Mouse (Mus musculus) liver, embryonic 14.5 days (tissue): ENCODE measurements at regions not wholly inside any gene's neighbourhood (a gene's known extent, or its start where the extent isn't known, plus 50 kb on each side); places are given as distances from the start of the nearest gene placed in this dataset.

ENCODE experiments used
- ATAC-seq: fragments of 200-750 bp; cut with Nextera tagmentation; 2 replicates; pipeline ENCODE4 v1.8.0; 2017; ENCODE audit warnings: moderate number of reproducible peaks, mild to moderate bottlenecking, moderate library complexity; ENCODE audit not compliant: insufficient read depth
- DNase-seq, 3 experiments: peaks; one replicate each; pipeline ENCODE4 v3.0.0-alpha.2; 2012 to 2013; ENCODE audit warnings: low read depth in 3 of 3, low spot score in 3 of 3
- H3K27ac ChIP-seq: fragments of 300-500 bp; sonication (generic); 2 replicates; pipeline ENCODE4 v1.5.1; 2014; ENCODE audit warnings: moderate library complexity, mild to moderate bottlenecking, control low read depth, inconsistent platforms
- H3K27me3 ChIP-seq: fragments of 300-500 bp; sonication (generic); 2 replicates; pipeline ENCODE4 v1.6.1; 2014; ENCODE audit warnings: mild to moderate bottlenecking, low read length, moderate library complexity; ENCODE audit not compliant: control insufficient read depth, insufficient read depth
- H3K36me3 ChIP-seq: fragments of 300-500 bp; sonication (generic); replicated peaks from 2 replicates; pipeline ENCODE4 v1.6.1; 2014; ENCODE audit warnings: low read depth; ENCODE audit not compliant: control insufficient read depth, insufficient read depth
- H3K4me1 ChIP-seq, 2 experiments: fragments of 200-500 bp in 1 of 2; fragments of 300-500 bp in 1 of 2; sonication (generic) in 1 of 2; replicated peaks; 2 replicates each; pipeline ENCODE4 v1.6.1; 2012 to 2014; ENCODE audit warnings: antibody characterized with exemption in 1 of 2, inconsistent platforms in 1 of 2, low read length in 1 of 2; ENCODE audit not compliant: control insufficient read depth in 2 of 2, insufficient read depth in 2 of 2
- H3K4me2 ChIP-seq: fragments of 300-500 bp; sonication (generic); 2 replicates; pipeline ENCODE4 v1.6.1; 2014; ENCODE audit warnings: low read depth, mild to moderate bottlenecking, control low read depth, moderate library complexity
- H3K4me3 ChIP-seq, 2 experiments: fragments of 200-500 bp in 1 of 2; fragments of 300-500 bp in 1 of 2; sonication (generic) in 1 of 2; 2 replicates each; pipeline ENCODE4 v1.5.1; 2012 to 2014; ENCODE audit warnings: low read depth in 2 of 2, low read length in 2 of 2, mild to moderate bottlenecking in 2 of 2, control low read depth in 1 of 2, inconsistent platforms in 1 of 2, moderate library complexity in 1 of 2; ENCODE audit not compliant: insufficient read depth in 1 of 2
- H3K9ac ChIP-seq: fragments of 300-500 bp; sonication (generic); replicated peaks from 2 replicates; pipeline ENCODE4 v1.6.1; 2014; ENCODE audit warnings: mild to moderate bottlenecking, control low read depth, moderate library complexity
- H3K9me3 ChIP-seq: fragments of 300-500 bp; sonication (generic); 2 replicates; pipeline ENCODE4 v1.6.1; 2016; ENCODE audit warnings: low read length, mixed read lengths; ENCODE audit not compliant: control insufficient read depth
- CTCF ChIP-seq: IDR thresholded peaks from 2 replicates; pipeline ENCODE4 v1.5.1; 2016; ENCODE audit warnings: antibody characterized with exemption, low read depth, control low read depth
- EP300 ChIP-seq: IDR thresholded peaks from 2 replicates; pipeline ENCODE4 v1.6.1; 2016; ENCODE audit warnings: antibody characterized with exemption, low read depth
- WGBS: fragments of 180-500 bp; shearing (Covaris S2); extraction: QIAGEN DNeasy Blood & Tissue Kit; methylation state at CpG from one replicate; pipeline ENCODE4 v1.1.7; 2014; ENCODE audit not compliant: insufficient replicate concordance; 5-methylcytosine and 5-hydroxymethylcytosine counted together

- Histone ChIP-seq H3K4me1 (no peaks in the 10 kb centered on the region; a peak in 1 of 4 replicates), H3K36me3 (no peaks in the 10 kb centered on the region), H3K4me3 (no peak overlapping the region), H3K9me3 (no peaks in the 10 kb centered on the region), H3K27me3 (peaks cover 3% of the 10 kb centered on the region), H3K4me2 (no peak overlapping the region), H3K9ac (no peak overlapping the region), H3K27ac (no peak overlapping the region)
- DNase-seq = no peak
- WGBS = 21% methylated on average over 12 of the region's 12 CpGs
- no peak for ATAC-seq
- TF ChIP-seq CTCF (no peak), EP300 (no peak)
Measured at GRCm38 (mm10) chr7:37336171-37336850, 437.1 kb downstream of the Zfp536 start.

- ATAC-seq (no peak), DNase-seq (no peak)
- WGBS = 18% methylated on average over 28 of the region's 28 CpGs
- TF ChIP-seq CTCF (no peak), EP300 (no peak)
- H3K4me3 ChIP-seq = 0 out of 4 replicates have a peak overlapping the region, but pooled peaks of 1 of the 2 experiments have one; percentile 14
- peak overlapping the region; percentile 15; the same call in 1 of the 2 replicates for H3K4me2 ChIP-seq
- no peak overlapping the region for H3K27ac ChIP-seq
- H3K9ac ChIP-seq = no peak overlapping the region
- no peaks in the 10 kb centered on the region; a peak in 1 of 4 replicates for H3K4me1 ChIP-seq
- H3K36me3 ChIP-seq = no peaks in the 10 kb centered on the region
- H3K9me3 ChIP-seq = no peaks in the 10 kb centered on the region
- H3K27me3 ChIP-seq = peaks cover 3% of the 10 kb centered on the region
Measured at GRCm38 (mm10) chr7:37336851-37337531, 436.4 kb downstream of the Zfp536 start.

- peaks cover 3% of the 10 kb centered on the region for H3K27me3 ChIP-seq
- no peaks in the 10 kb centered on the region; a peak in 1 of 4 replicates for H3K4me1 ChIP-seq
- no peak overlapping the region for H3K4me3 ChIP-seq
- DNase-seq (no peak), ATAC-seq (no peak)
- H3K4me2 ChIP-seq = no peak overlapping the region
- 66% methylated on average over 11 of the region's 11 CpGs for WGBS
- no peaks in the 10 kb centered on the region for H3K9me3 ChIP-seq
- H3K9ac ChIP-seq = no peak overlapping the region
- no peak for TF ChIP-seq EP300
- TF ChIP-seq CTCF = no peak
- H3K36me3 ChIP-seq = no peaks in the 10 kb centered on the region
- no peak overlapping the region for H3K27ac ChIP-seq
Measured at GRCm38 (mm10) chr7:37337616-37338015, 435.8 kb downstream of the Zfp536 start.

DNA sequence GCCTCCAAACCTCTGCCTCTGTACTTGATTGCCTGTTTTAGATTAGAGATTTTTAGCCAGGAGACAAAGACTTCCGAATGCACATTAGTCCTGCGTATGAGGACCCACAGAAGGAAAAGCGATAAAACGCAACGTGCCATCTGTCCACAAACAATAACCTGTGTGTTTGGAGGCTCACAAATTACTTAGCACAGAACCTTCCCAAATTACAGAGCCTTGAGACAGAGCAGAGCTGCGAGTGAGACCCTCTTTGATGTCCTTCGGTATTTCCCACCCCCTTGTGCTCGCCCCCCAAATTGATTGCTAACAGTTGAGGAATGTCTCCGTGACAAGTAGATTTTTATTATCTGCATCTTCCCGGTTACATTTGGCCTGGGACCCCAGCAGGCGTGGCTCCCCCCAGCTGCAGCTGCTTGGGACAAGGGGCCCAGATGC lies 435.4 kb downstream of the Zfp536 start:
- Histone ChIP-seq H3K9me3 (no peaks in the 10 kb centered on the region), H3K27me3 (peaks cover 3% of the 10 kb centered on the region), H3K4me3 (no peak overlapping the region), H3K4me2 (no peak overlapping the region), H3K4me1 (no peaks in the 10 kb centered on the region; a peak in 1 of 4 replicates), H3K36me3 (no peaks in the 10 kb centered on the region), H3K27ac (no peak overlapping the region), H3K9ac (no peak overlapping the region)
- WGBS = 45% methylated on average over 11 of the region's 11 CpGs
- ATAC-seq (no peak), DNase-seq (no peak)
- TF ChIP-seq EP300 = no peak
- TF ChIP-seq CTCF = no peak

GRCm38 (mm10) chr7:37342613-37343012 lies 430.8 kb downstream of the Zfp536 start:
- no peak overlapping the region for H3K27ac ChIP-seq
- no peaks in the 10 kb centered on the region for H3K27me3 ChIP-seq
- no peaks in the 10 kb centered on the region for H3K4me1 ChIP-seq
- ATAC-seq = no peak
- 31% methylated on average over 11 of the region's 11 CpGs for WGBS
- no peak for DNase-seq
- H3K9ac ChIP-seq = no peak overlapping the region
- H3K4me2 ChIP-seq = no peak overlapping the region
- no peaks in the 10 kb centered on the region for H3K9me3 ChIP-seq
- no peaks in the 10 kb centered on the region for H3K36me3 ChIP-seq
- TF ChIP-seq CTCF = no peak
- TF ChIP-seq EP300 = no peak
- no peak overlapping the region for H3K4me3 ChIP-seq
